Mouse (Mus musculus): ENCODE results near the gene Maml3.

DNA sequence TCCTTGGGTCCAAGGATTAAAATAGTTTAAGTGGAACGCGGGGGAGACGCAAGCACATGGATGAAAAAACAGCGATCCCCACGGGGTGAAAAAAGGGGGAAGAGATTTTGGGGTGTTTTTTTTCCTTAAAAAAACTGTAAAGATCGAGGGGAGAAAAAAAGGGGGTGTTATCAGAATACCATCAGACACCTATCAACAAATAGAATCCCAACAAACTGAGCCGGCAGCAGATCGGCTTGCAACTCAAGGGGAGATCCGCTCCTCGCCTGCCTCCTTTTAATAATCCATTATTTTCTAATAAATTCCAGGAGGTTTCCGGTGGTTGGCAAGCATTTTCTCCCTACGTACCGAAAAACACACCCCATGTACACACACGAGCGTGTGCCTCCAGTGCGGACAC is 668 bp downstream of the Maml3 start:
- TF ChIP-seq HCFC1 (IDR thresholded peaks at IDR 0.05; ENCODE audit: borderline replicate concordance, insufficient read depth, low read length) = no peak
- TF ChIP-seq CHD2 (IDR thresholded peaks at IDR 0.05; ENCODE audit: low read depth, low read length) = no peak
- no peak for TF ChIP-seq MAFK (IDR thresholded peaks at IDR 0.05; ENCODE audit: insufficient read depth, low read depth, low read length)

Measured in ES-E14 (cell line).